Mouse (Mus musculus) mesoderm, embryonic 11.5 days (tissue): Measurements from ENCODE around the gene Sergef.
"Not testable (repeated sequence)": the region's sequence is repeated elsewhere in the genome, so short reads cannot be mapped to it uniquely, and the experiment has no call there.

ENCODE experiments used
- DNase-seq: peaks from one replicate; pipeline ENCODE4 v3.0.0-alpha.2; 2012; ENCODE audit warnings: low read depth, low spot score

The Sergef gene

GRCm38 (mm10) chr7:46575897-46576296 lies 63.7 kb downstream of the Sergef start:
- no peak for DNase-seq

DNA sequence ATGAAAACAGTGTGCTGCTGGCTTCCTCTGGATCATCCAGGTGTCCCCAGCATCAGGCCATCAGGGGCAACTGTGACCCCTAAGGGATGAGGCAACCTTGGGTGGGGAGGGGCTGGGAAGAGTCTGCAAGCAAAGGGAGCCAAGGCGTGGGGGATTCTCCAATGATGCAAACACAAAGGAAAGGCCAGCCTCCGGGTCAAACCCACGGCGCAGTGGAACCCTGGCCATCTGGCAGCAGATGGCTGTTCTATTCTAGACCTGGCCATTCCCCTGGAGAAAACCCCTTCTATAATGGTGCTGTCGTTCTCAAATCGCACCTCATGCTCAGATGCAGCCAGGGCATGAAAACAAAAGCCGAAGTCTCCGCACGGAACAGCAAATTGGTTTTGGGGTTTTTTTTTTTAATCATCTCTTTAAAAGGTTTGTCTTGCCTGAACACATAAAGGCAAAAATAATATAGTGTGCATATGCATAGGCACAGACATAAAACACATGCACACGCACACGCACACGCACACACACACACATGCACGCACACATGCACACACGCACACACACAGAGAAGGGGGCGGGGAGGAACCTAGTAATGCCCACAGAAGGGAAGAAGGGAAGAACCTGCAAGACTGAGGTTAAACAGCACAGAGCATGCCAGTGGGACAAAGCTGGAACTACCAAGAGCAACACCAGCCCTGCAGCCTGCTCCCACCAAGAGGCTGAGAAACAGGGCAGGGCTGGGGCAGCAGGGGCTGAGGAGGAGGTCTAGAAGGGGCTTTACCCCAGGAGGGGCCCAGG lies 66.6 kb downstream of the Sergef start:
- peak; percentile 41 for DNase-seq

- not testable (repeated sequence) for DNase-seq
These were observed 70.1 kb downstream of the Sergef start for GRCm38 (mm10) chr7:46569509-46569908.

GRCm38 (mm10) chr7:46566318-46567007 lies 73.1 kb downstream of the Sergef start:
- DNase-seq = no peak

DNA sequence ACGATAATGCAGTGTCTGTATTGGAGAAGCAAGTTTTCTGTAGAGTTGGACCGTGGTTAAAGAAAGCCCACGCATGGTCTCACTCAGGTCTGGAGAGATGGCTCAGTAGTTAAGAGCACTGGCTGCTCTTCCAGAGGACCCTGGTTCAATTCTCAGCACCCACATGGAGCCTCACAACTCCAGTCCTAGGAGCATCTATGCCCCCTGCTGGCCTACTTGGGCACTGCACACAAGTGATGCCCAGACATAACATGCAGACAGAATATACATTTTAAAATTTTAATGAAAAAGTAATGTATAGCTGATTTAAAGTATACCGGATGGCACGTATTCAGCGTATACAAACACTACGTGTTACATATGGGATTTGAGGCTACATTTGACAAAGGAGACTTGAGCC lies 74.2 kb downstream of the Sergef start:
- no peak for DNase-seq

GRCm38 (mm10) chr7:46563801-46564200 lies 75.8 kb downstream of the Sergef start:
- DNase-seq = no peak

DNA sequence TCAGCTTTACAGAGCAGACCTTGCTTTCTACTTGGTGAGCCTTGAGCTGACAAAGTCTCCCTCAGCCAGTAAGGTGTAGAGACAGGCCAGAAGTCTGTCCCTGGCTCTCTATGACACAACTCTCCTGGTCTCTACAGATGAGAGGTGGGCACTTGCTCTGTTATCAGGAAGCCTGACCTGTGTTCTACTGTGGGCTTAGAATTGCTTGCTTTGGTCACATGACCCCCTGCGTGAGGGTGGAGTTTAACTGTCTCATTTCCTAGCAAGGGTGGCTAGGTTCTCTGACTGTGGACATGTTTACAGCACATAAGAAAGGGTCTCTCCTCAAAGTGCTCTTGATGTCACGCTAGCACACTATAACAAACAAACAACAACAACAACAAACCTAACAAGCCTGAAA lies 79.5 kb downstream of the Sergef start:
- no peak for DNase-seq

DNA sequence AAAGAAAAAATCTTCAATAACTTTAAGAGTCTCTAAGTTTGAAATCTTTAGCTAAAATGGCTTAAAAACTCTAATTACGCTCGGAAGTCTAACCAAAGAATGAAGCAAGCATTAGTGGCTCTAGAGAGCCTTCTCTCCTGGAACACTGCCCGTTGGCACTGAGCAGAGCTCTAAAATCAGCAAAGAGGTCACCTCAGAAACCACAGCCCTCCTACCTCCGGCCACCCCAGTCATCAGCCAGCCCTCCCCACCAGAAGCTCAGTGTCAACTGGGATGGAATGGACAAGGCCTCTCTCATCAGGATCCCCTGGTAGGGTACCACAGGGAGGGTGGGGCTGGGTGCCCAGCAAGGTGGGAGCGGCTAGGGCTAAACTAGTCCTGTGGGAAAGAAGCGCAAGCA lies 80.0 kb downstream of the Sergef start:
- no peak for DNase-seq

- DNase-seq = no peak
These were observed 80.6 kb downstream of the Sergef start for GRCm38 (mm10) chr7:46559006-46559405.

DNA sequence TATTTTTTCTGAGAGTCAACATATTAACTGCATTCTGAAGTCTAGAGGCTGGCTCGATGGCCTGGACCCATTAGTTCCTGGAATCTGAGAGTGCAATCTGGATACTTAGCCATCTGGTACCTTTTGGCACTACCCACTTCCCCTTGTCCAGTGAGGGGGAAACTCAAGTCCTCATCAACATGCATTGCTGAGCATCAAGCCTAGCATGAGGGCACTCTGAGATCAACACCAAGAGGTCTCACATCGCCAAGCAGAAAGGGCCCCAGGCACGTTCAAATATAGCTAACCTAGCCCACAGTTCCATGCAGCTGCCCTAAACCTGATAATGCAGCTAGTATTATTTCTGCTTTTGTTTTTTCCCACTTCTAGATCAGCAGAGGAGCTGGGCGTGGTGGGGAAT lies 81.6 kb downstream of the Sergef start:
- no peak for DNase-seq

DNA sequence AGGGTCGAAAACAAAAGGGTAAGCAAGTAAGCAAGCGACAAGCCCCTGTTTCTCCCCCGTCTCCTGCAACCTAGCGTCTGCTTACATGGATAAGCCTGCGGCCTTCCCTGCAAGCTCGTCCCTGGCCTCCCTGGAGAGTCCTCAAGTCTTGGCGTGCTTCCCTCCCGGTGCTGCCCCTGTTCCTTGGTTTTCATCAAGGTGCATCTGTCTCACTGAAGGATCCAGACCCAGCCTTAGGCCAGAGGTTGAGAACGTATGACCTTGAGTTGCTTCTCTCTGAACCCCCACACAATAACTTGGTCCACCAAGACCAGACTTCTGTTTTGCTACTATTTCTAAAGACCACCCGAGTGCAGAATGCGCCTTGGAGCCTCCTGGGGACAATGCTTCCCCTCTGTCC lies 82.2 kb downstream of the Sergef start:
- no peak for DNase-seq

GRCm38 (mm10) chr7:46556358-46557118 lies 83.1 kb downstream of the Sergef start:
- no peak for DNase-seq

GRCm38 (mm10) chr7:46555731-46556130 lies 83.9 kb downstream of the Sergef start:
- no peak for DNase-seq

DNA sequence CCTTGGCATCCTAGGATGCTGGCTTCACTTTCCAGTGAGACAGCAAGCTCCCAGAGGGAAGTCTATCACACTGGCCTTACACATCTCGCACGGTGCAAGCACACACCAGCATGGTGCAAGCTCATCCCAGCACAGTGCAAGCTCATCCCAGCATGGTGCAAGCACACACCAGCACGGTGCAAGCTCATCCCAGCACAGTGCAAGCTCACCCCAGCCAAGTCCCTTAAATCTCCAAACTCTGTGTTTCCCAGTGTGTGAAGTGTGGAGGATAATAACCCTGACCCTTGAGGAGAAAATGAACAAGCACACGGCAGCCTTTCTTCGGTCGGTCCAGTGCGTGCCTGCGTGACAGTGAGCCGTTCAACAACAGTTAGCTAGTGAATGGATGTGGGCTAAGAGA lies 84.8 kb downstream of the Sergef start:
- no peak for DNase-seq

DNA sequence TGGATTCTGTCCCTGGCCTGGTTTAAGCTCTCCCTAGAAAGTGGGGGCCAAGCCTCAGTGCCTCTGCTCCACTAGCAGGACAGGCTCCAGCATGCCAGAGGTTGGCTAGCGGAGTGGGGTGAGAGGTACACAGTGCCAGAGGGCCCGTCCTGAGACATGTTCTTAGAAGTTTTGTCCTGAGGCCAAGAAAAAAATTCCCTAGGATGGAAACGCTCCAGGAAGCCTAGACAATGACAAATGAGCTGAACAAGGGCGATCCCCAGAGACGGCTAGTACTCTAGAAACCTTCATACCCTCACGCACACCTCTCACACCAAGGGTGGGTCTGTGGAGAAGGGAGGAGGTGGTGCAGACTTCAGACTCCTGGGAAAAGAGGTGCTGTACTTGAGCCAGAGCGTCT lies 85.6 kb downstream of the Sergef start:
- no peak for DNase-seq

GRCm38 (mm10) chr7:46551935-46552752 lies 87.5 kb downstream of the Sergef start:
- peak; percentile 39 for DNase-seq

GRCm38 (mm10) chr7:46551173-46551572 lies 88.4 kb downstream of the Sergef start:
- DNase-seq = no peak

GRCm38 (mm10) chr7:46548124-46548523 lies 91.5 kb downstream of the Sergef start:
- DNase-seq = no peak

DNA sequence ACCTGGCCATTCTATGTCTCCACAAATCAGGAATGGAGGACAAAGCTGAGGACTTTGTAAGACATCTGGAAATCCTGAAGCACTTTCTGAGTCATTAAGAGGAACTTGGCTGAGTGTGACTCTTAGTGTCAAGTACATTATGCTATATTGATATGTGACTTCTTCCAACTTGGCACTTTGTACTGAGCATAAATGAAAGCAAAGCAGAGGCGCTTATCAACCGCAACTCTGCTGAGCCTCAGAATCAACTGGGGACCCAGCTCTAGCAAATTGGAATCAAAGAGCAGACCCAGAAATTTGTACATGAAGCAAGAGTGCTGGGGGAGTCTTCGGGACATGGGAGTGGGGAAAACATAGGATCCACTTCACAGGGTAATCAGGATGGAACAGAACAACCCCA lies 92.0 kb downstream of the Sergef start:
- no peak for DNase-seq

DNA sequence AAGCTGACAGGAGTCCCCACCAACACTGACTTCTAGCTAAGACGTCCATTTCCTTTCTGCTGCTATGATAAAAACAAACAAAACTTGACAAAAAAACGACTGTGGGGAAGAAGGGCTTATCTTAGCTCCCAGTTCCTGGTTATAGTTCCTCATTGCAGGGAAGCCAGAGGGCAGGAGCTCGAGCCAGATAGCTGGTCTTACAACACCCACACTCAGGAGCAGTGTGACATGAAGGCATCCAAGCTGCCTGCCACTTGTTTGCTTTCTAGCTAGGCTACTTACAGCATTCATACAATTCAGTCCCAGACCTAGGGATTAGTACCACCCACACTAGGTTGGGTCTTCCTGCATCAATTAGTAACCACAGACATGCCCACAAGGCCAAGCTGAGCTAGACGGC lies 93.1 kb downstream of the Sergef start:
- DNase-seq = no peak

- DNase-seq = no peak
These were observed 95.4 kb downstream of the Sergef start for GRCm38 (mm10) chr7:46544195-46544641.

DNA sequence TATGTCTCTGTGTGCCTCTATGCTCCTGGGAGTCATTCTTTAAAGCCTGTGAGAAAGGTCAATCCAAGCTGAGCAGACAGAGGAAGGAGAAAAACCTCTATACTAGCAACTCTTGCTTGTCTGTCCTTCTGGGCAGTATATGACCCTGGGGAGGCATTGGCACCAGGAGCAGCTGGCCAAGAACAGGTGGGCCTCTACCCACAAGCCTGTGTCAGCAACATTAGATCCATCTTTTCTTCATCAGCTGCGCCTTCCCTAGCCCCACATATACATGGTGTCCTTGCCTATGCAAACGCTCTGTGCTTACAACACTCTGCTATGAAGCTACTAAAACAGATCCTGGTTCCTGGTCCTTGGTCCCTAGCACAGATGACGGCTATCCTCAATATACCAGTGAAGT lies 97.5 kb downstream of the Sergef start:
- no peak for DNase-seq
